Mouse (Mus musculus): ENCODE results near the gene Ide. TPM values are rescaled to one million over a fixed set of nuclear protein-coding genes. Genes with fewer than 3 reads are reported as not detected.

Ide gene
- polyA plus RNA-seq, 1 experiment from 2014 or later = 52.5 TPM

DNA sequence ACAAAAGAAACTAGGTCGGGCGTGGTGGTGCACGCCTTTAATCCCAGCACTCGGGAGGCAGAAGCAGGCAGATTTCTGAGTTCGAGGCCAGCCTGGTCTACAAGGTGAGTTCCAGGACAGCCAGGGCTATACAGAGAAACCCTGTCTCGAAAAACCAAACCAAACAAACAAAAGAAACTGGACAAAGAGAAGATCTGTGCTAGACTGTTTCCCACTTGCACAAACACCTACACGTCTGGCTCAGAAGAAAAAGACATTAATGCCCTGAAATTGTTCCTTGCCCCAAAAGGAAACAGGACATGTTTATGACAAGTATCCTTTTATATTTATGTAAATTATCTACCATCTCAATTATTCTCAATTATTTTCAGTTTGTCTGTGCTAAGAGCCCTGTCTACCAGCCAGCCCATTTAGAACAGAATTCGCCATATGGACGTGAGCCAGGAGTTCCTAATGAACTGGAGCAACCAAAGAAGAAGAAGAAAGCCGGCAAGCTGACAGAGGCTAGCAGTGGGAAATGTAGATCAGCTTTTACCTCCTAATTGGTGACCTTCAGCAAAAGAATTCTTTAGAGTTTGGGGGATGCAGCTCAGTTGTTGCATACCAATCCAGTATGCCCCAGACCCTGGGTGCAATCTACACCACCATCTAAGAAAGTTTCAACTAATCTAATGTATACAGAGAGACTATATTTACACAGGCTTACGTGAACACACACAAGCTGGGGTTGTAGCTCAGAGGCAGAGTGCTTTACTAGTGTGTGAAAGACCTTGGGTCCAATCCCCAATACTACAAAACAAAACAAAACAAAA lies 25.7 kb upstream of the Ide start:
- no peaks in the 10 kb centered on the region for H3K9me3 ChIP-seq
- H3K36me3 ChIP-seq = no peaks in the 10 kb centered on the region
- no peak overlapping the region for H3K27ac ChIP-seq (replicated peaks)
- H3K27me3 ChIP-seq (replicated peaks) = no peaks in the 10 kb centered on the region
- WGBS = 82% methylated on average over 11 of the region's 11 CpGs
- ATAC-seq (ENCODE audit: extremely low read depth, insufficient number of reproducible peaks, low FRiP score, low TSS enrichment) = no peak
- no peak overlapping the region for H3K4me2 ChIP-seq
- H3K4me3 ChIP-seq = no peak overlapping the region
- no peak overlapping the region for H3K9ac ChIP-seq
- no peaks in the 10 kb centered on the region for H3K4me1 ChIP-seq

DNA sequence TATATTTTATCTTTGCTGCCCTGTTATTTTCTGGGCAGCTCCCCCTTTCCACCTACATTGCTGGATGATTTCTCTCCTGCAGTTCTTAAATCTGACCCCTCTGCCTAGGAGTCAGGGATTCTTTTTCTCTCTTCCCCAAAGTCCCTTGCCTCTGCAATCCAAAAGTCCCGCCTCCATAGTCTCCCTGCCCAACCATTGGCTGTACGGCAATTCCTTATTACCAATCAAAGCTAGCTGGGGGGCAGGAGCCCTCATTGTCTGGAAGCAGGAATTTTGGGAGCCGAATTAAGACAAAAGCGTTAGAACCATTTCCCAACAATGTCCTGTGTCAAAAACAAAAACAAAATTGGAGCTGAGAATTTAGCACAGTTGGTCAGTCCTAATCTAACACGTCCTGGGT lies 24.9 kb upstream of the Ide start:
- no peak for ATAC-seq (ENCODE audit: extremely low read depth, insufficient number of reproducible peaks, low FRiP score, low TSS enrichment)
- no peak overlapping the region for H3K4me2 ChIP-seq
- H3K9me3 ChIP-seq = no peaks in the 10 kb centered on the region
- no peaks in the 10 kb centered on the region for H3K27me3 ChIP-seq (replicated peaks)
- 29% methylated on average over 5 of the region's 5 CpGs for WGBS
- H3K36me3 ChIP-seq = no peaks in the 10 kb centered on the region
- H3K4me1 ChIP-seq = no peaks in the 10 kb centered on the region
- H3K9ac ChIP-seq = no peak overlapping the region
- H3K4me3 ChIP-seq = no peak overlapping the region
- no peak overlapping the region for H3K27ac ChIP-seq (replicated peaks)

DNA sequence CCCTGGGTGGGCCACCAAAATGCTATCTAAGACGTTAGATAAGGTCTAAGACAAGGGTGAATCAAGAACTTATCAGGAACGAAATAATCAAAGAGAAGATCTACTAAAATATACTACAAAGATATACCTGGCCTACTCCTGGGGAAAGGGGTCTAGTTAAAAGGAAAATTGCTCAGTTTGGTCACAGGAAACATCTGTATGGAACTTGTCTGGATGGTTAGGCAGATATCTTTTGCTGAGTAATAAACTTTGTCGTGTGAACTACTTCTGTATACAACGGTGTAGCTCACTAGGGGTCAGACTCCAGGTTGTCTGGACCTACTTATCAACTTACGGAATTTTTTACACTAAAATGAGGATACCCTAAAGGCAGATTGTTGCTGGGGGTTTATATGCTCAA lies 22.4 kb upstream of the Ide start:
- no peaks in the 10 kb centered on the region for H3K27me3 ChIP-seq (replicated peaks)
- 45% methylated on average over 5 of the region's 5 CpGs for WGBS

DNA sequence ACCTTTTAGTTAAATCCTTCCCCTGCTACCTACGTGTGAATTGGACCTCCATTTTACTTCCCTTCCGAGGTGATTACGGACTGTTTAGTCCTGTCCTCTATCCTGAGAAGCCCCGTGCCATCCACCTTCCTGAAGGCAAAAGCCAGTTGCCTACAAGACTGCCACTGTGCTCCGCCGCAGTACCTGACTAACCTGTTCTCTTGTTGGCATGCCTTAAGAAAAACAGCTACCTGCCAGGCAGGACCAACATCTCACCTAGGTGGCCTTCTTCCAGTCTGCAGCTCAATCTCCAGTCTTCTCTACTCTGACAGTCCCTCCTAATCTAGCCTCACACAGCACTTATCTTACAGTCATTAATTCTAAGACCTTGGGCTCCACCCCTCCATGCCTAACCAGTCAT lies 15.7 kb upstream of the Ide start:
- peaks cover 8% of the 10 kb centered on the region; the same call in 1 of the 2 replicates for H3K9me3 ChIP-seq
- peaks cover 18% of the 10 kb centered on the region for H3K36me3 ChIP-seq
- no peak overlapping the region for H3K4me2 ChIP-seq
- H3K9ac ChIP-seq = no peak overlapping the region
- 87% methylated on average over 6 of the region's 6 CpGs for WGBS
- no peak for ATAC-seq (ENCODE audit: extremely low read depth, insufficient number of reproducible peaks, low FRiP score, low TSS enrichment)
- H3K4me3 ChIP-seq = no peak overlapping the region
- H3K27me3 ChIP-seq (replicated peaks) = no peaks in the 10 kb centered on the region
- peaks cover 10% of the 10 kb centered on the region for H3K4me1 ChIP-seq
- H3K27ac ChIP-seq (replicated peaks) = no peak overlapping the region

More for the DNA sequence above, 22.4 kb upstream of the Ide start:
- Histone ChIP-seq H3K4me3 (no peak overlapping the region), H3K36me3 (no peaks in the 10 kb centered on the region), H3K27ac (replicated peaks) (no peak overlapping the region), H3K9ac (no peak overlapping the region), H3K9me3 (no peaks in the 10 kb centered on the region), H3K4me2 (no peak overlapping the region), H3K4me1 (peaks cover 4% of the 10 kb centered on the region; the same call in 1 of the 2 replicates)
- no peak for ATAC-seq (ENCODE audit: extremely low read depth, insufficient number of reproducible peaks, low FRiP score, low TSS enrichment)

DNA sequence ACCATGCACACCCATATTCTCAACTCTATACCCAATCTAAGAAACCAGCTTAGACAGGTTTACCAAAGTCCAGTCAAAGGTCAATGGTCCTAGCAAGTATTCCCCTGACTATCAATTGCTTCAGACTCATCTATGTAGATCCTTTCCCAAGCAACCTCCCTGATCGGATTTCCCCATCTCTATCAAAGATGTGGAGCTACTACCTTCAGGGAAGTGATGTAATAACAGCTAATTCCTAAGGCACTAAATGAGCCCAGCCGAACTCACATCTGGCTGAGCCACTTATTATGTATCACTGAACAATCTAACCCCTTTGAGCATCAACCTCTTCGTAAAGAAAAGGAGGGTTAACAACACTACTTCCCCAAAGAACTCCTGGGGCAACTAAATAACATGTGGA lies 15.1 kb upstream of the Ide start:
- no peak overlapping the region for H3K4me3 ChIP-seq
- 86% methylated on average over 3 of the region's 3 CpGs for WGBS
- H3K36me3 ChIP-seq = peaks cover 18% of the 10 kb centered on the region
- no peak for ATAC-seq (ENCODE audit: extremely low read depth, insufficient number of reproducible peaks, low FRiP score, low TSS enrichment)
- H3K4me1 ChIP-seq = peaks cover 15% of the 10 kb centered on the region
- H3K27ac ChIP-seq (replicated peaks) = no peak overlapping the region
- H3K9me3 ChIP-seq = peaks cover 8% of the 10 kb centered on the region; the same call in 1 of the 2 replicates
- no peaks in the 10 kb centered on the region for H3K27me3 ChIP-seq (replicated peaks)
- no peak overlapping the region for H3K4me2 ChIP-seq
- H3K9ac ChIP-seq = no peak overlapping the region

DNA sequence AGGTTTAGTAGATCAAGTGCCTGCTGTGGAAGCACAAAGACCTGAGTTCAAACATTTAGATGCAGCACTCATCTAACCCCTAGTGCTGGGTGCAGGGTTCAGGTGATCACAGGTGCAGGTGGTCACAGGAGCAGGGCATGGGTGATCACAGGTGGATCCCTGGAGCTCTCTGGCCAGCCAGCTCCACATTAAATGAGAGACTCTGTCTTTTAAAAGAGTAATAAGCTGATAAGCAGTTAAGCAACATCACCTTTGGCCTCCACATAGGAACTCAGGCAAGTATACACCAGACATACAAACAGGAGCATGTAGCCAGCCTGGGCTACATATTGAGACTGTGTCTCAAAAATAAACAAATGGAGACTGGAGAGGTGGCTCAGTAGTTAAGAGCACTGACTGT lies 11.3 kb upstream of the Ide start:
- Histone ChIP-seq H3K27ac (replicated peaks) (peak overlapping the region; percentile 80), H3K9me3 (peaks cover 8% of the 10 kb centered on the region; the same call in 1 of the 2 replicates)
- ATAC-seq (ENCODE audit: extremely low read depth, insufficient number of reproducible peaks, low FRiP score, low TSS enrichment) = no peak

DNA sequence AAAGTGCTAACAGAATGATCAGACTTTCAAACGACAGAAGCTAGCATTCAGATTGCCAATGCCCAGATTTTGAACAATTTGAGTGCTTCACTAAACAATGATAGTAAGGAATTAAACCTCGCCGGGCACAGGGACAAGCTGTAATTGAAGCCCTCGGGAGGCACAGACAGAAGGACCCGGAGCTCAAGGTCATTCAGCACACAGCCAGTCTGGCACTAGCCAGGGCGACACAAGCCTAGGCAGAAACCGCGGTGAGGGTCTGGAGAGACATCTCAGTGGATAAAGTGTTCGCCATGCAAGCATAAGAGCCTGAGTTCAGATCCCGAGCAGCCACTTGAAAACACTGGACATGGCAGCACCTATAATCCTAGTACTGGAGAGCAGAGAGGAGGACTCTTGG lies 10.7 kb upstream of the Ide start:
- 59% methylated on average over 10 of the region's 10 CpGs for WGBS
- peaks cover 34% of the 10 kb centered on the region for H3K4me1 ChIP-seq
- no peak overlapping the region for H3K4me3 ChIP-seq
- peaks cover 18% of the 10 kb centered on the region for H3K36me3 ChIP-seq
- no peak for ATAC-seq (ENCODE audit: extremely low read depth, insufficient number of reproducible peaks, low FRiP score, low TSS enrichment)
- no peak overlapping the region for H3K9ac ChIP-seq
- H3K9me3 ChIP-seq = peaks cover 8% of the 10 kb centered on the region; the same call in 1 of the 2 replicates
- H3K27ac ChIP-seq (replicated peaks) = peak overlapping the region; percentile 80
- peak overlapping the region; percentile 27; the same call in 1 of the 2 replicates for H3K4me2 ChIP-seq
- no peaks in the 10 kb centered on the region for H3K27me3 ChIP-seq (replicated peaks)

More for the DNA sequence above, 11.3 kb upstream of the Ide start:
- Histone ChIP-seq H3K36me3 (peaks cover 18% of the 10 kb centered on the region), H3K4me3 (no peak overlapping the region), H3K27me3 (replicated peaks) (no peaks in the 10 kb centered on the region), H3K9ac (no peak overlapping the region), H3K4me2 (no peak overlapping the region), H3K4me1 (peaks cover 34% of the 10 kb centered on the region)

DNA sequence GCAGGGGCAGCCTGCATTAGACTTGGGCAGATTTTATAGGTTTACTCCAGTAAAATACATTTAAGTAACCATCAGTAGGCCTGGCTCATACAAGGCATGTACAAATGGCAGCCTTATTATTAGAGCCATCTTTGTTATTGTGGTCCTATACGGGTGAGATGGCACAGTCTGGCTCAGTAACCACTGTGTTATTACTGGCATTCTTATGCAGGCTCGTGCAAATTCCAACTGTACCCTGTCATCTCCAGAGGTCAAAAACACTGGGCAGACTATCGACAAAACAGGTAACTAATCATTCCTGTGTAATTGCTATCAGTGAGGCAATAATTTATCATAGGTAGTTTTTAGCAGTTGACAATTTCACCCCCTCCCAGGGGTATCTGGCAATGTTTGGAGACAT lies 8.6 kb upstream of the Ide start:
- no peaks in the 10 kb centered on the region for H3K27me3 ChIP-seq (replicated peaks)
- no peak overlapping the region for H3K4me2 ChIP-seq
- peaks cover 6% of the 10 kb centered on the region for H3K36me3 ChIP-seq
- peak overlapping the region; percentile 46 for H3K27ac ChIP-seq (replicated peaks)
- H3K4me1 ChIP-seq = peaks cover 35% of the 10 kb centered on the region
- H3K4me3 ChIP-seq = no peak overlapping the region
- no peaks in the 10 kb centered on the region for H3K9me3 ChIP-seq
- H3K9ac ChIP-seq = no peak overlapping the region
- ATAC-seq (ENCODE audit: extremely low read depth, insufficient number of reproducible peaks, low FRiP score, low TSS enrichment) = no peak
- WGBS = 35% methylated on average over 3 of the region's 3 CpGs

DNA sequence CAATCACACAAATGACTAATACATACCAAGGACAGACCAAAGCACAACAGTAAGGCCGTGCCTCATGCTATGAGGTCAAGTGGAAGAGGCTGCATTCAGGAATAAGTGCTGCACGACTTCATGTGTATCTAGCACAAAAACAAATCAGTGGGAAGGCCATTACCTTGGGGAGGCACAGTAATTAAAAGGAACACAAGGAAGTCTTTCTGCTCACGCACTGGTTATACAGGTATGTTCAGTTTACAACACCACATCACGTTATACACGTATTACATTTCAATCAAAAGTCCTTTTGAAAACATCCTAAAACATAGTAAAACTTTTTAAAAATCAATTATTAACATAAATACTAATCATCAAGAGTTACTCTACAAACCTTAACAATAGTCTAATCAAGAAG lies 6.2 kb upstream of the Ide start:
- H3K4me2 ChIP-seq = no peak overlapping the region
- WGBS = 81% methylated on average over 5 of the region's 5 CpGs
- H3K4me3 ChIP-seq = no peak overlapping the region
- no peak overlapping the region for H3K9ac ChIP-seq
- no peak overlapping the region for H3K27ac ChIP-seq (replicated peaks)
- H3K36me3 ChIP-seq = no peaks in the 10 kb centered on the region
- H3K27me3 ChIP-seq (replicated peaks) = no peaks in the 10 kb centered on the region
- H3K4me1 ChIP-seq = peaks cover 43% of the 10 kb centered on the region
- no peaks in the 10 kb centered on the region for H3K9me3 ChIP-seq
- ATAC-seq (ENCODE audit: extremely low read depth, insufficient number of reproducible peaks, low FRiP score, low TSS enrichment) = no peak

DNA sequence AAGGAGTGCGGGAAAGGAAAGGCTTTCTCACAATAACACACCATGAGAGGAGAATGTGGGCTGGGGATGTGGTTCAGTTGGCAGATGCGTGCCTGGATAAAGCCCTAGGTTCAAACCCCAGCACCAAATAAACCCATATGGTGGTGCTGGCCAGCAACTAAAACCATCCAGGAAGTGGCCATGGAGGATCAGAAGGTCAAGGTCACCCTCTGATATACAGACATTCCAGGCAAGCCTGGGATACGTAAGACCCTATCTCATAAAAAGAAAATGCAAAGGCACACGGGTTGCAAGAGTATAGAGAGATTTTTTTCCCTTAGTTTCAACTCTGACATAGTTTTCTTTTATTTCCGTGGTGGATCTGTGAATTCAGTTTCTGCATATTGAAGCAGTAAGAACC lies 3.3 kb upstream of the Ide start:
- Histone ChIP-seq H3K9ac (no peak overlapping the region), H3K4me3 (no peak overlapping the region), H3K27me3 (replicated peaks) (no peaks in the 10 kb centered on the region), H3K4me2 (no peak overlapping the region), H3K36me3 (no peaks in the 10 kb centered on the region), H3K27ac (replicated peaks) (no peak overlapping the region), H3K9me3 (no peaks in the 10 kb centered on the region), H3K4me1 (peaks cover 39% of the 10 kb centered on the region)
- WGBS = 63% methylated on average over 5 of the region's 5 CpGs
- no peak for ATAC-seq (ENCODE audit: extremely low read depth, insufficient number of reproducible peaks, low FRiP score, low TSS enrichment)

DNA sequence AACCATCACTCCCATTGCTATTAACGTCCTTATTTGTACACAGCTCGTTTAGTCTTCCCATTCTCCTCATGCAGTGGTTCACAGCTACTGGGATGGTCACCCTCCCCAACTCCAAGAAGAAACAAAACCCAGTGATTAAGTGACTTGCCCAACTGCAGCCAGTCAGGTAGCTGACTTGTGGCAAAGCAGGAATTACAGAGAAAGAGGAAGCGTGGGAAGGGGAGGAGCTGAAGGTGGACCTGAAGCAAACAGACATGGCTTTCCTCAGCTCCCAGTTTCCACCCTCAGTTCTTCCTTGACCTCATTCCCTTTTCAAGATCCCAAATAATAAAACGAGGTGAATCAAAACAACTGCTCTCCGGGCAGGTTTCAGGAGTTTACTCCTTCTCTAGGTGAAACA lies 2.8 kb upstream of the Ide start:
- H3K4me1 ChIP-seq = peaks cover 36% of the 10 kb centered on the region
- ATAC-seq (ENCODE audit: extremely low read depth, insufficient number of reproducible peaks, low FRiP score, low TSS enrichment) = no peak
- no peaks in the 10 kb centered on the region for H3K36me3 ChIP-seq
- H3K27ac ChIP-seq (replicated peaks) = no peak overlapping the region
- H3K9me3 ChIP-seq = no peaks in the 10 kb centered on the region
- no peak overlapping the region for H3K4me3 ChIP-seq
- WGBS = 73% methylated on average over 5 of the region's 5 CpGs
- H3K4me2 ChIP-seq = no peak overlapping the region
- no peaks in the 10 kb centered on the region for H3K27me3 ChIP-seq (replicated peaks)
- H3K9ac ChIP-seq = no peak overlapping the region

DNA sequence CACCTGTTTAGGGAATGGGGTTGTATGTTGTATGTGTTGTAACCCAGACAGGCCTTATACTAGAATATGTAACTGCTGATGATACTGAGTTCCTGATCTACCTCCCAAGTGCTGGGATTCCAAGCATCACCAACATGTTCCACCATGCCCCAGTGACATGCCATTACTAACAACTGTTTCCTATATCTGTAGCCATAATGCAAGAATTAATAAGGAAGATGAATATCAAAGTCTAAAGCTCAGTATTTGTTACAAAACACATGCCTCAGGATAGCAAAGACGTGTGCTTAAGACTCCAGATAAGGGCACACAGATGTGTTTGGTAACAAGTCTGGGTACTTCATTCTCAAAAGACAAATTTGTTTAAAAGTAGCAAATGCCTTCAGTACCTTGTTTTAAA lies 2.3 kb downstream of the Ide start:
- Histone ChIP-seq H3K4me2 (no peak overlapping the region), H3K4me1 (peaks cover 30% of the 10 kb centered on the region), H3K36me3 (peaks cover 3% of the 10 kb centered on the region), H3K27me3 (replicated peaks) (no peaks in the 10 kb centered on the region), H3K9me3 (no peaks in the 10 kb centered on the region), H3K27ac (replicated peaks) (no peak overlapping the region), H3K4me3 (no peak overlapping the region), H3K9ac (no peak overlapping the region)
- ATAC-seq (ENCODE audit: extremely low read depth, insufficient number of reproducible peaks, low FRiP score, low TSS enrichment) = no peak
- 71% methylated on average over 1 of the region's 1 CpGs for WGBS

Data from heart, embryonic 13.5 days (tissue).